Mouse (Mus musculus) inflammation-experienced regulatory T-cells, adult 6 months (primary cell): ENCODE results near the gene Cdipt. TPM values are rescaled to one million over a fixed set of nuclear protein-coding genes. Genes with fewer than 3 reads are reported as not detected.

Source experiments
- ATAC-seq: one replicate; pipeline ENCODE4 v1.8.0; 2017
- polyA plus RNA-seq, 3 experiments: library from polyadenylated mRNA; unstranded; fragments of 100-300 nt; shearing (Covaris generic); gene quantifications; one replicate each; pipeline ENCODE4 v1.2.1; 2017

Cdipt gene
- polyA plus RNA-seq, 3 experiments from 2014 or later: 104 to 127 (median 115) TPM

DNA sequence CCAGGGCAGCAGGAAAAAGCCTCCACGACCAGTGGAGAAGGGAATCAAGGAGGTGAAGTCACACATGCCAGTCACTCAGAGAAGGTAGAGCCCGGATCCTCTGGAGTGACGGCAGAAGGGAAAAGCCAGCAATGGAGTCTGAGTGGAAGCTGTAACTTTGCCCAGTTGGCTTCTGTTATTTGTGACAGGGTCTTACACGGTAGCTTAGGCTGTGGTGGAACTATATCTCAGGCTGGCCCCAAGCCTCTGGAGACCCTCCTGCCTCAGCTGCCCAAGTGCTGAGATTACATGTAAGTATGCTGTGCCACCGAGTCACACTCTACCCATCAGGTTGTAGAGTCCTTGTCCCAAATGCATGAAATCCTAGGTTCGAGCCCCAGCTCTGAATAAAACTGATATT lies 37.7 kb downstream of the Cdipt start:
- no peak for ATAC-seq

DNA sequence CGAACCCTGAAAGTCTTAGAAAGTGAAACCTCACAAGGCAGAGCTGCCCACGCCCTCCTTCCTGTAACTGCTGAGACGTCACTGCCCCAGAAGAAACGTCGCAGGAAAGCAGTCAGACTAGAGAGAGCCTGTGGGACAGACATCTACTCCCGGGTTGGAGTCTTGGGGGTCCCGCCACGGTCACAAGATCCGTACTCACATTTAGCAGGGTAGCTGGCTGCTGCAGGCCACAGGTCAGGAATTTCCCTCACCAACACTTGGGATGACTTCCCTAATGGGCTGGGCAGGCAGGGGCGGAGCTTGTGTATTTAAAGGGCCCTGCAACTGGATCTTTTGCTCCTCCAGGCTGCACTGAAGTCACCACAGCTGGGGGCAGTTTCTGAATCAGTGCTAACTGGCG lies 38.6 kb downstream of the Cdipt start, which contains the start of gene Mvp:
Mvp (minus strand) TSS at position 302 of the 400 bp plus-strand sequence.
- ATAC-seq: peak; percentile 70

DNA sequence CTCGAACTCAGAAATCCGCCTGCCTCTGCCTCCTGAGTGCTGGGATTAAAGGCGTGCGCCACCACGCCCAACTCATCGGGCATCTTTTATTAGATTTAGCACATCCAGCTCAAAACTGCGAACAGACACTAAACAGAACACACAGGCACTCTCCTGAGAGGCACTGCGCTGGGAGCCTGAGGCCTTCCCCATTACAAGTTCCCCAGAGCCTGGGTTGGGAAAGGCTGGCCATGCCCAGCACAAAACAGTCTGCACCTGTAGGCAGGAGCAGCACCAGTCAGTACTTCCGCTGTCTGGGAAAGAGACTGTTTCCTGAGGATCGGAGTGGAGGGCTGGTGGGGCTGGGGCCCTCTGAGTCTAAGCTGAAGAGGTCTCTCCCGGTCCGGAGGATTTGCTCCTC lies 39.3 kb downstream of the Cdipt start:
- ATAC-seq: no peak

DNA sequence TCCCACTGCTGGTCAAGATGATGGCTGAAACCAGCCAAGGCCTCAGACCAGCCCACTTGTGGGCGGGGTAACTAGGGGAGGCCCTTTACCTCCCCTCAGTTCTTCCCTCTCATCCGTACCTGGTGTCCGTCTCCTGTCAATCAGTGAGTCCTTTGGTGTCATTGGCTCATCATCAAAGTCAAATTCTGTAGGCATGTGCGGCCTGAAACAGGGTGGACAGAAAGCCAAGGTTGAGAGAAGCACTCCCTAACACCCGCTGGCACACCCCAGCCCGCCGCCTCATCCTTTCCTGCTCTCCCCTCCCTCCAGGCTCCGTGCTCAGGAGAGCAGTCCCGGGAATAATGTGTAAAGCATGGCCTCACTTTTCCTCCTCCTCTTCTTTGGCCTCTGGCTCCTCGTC lies 40.4 kb downstream of the Cdipt start:
- no peak for ATAC-seq

DNA sequence TGATC lies 40.6 kb downstream of the Cdipt start, which contains the start of gene Pagr1b:
Pagr1b (minus strand) TSS at position 4 of the 5 bp plus-strand sequence.
- no peak for ATAC-seq

DNA sequence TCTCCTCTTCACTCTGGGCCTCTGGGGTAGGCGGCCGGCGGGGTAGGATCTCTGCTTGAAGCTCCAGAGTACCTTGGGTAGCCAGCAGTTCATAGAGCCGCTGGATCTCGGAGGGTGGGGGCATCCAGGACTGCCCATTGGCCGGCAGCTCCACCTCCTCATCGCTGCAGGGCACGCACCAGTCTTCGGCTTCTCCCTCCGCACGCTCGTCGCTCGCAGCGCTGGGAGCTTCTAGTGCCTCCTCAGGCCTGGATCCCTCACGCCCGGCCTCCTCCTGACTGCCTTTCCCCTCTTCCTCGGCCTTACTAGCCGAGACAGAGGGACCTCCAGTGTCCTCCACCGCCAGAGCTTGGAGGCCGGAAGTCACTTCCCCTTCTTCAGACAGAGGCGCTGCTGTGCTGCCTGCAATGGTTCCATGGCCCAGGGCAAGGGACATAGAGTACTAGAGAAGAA lies 40.8 kb downstream of the Cdipt start:
- ATAC-seq: peak; percentile 60

DNA sequence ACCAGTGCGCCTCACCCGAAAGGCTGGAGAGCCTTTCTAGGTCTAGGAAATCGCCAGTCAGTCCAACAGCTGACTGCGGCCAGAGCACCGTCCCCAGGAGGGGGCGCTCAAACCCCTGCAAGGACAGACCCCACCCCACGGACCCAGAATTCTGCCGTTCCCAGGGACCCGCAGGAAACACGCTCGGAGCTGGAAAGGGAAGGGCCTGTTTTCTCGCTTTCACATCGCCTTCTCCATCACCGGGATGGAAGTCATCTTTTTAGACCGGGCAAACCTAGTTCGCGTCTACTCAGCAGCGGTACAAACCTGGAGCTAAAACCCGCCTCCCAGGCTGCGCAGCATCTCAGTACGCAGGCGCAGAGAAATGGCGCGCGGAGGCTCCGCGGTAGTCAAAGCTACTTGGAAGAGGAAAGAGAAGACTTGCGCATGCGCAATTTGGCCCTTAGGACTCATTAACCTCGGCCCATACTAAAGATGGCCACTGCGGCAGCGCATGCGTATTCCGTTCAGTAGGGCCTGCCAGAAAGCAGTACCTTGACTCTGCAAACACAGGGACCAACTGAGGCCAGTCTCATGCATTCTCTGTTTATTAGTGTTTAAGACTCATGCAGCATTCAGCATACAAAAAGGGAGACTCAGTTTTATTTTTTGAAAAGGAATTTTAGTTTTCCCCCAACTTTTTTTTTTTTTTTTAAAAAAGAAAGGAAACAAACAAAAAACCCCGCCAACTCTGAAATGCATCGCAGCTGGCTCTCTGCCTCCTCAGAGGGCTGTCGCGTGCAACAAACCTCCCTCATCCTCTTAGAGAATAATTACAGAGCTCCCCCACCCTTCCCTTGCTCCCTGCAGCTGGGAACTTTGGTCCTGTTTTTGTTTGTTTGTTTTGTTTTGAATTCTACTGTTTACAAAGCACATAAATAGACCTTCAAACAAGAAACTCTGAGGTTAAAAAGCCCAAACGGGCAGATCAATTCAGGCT lies 41.5 kb downstream of the Cdipt start, which contains the start of gene Pagr1a:
Pagr1a (minus strand) TSS at position 382 of the 979 bp plus-strand sequence.
- peak; percentile 71 for ATAC-seq

DNA sequence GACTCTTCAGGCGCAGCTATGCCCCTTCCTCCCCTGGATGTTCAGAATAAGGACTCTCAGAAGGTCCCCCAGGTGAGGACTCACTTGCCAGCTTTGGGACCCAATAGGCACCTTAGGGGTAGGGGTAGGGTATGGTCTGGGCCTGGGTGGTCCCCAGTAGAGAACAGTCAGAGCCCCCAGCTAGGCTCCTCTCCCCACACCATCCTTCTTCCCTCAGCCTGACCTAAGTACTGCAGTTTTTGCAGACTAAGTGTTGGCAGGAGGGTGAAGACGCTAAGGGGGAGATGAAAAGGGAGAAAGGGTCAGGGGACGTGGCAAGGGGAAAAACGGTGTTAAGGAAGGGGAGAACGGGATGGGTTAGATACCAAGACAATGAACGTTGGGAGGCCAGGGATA lies 42.2 kb downstream of the Cdipt start:
- no peak for ATAC-seq

DNA sequence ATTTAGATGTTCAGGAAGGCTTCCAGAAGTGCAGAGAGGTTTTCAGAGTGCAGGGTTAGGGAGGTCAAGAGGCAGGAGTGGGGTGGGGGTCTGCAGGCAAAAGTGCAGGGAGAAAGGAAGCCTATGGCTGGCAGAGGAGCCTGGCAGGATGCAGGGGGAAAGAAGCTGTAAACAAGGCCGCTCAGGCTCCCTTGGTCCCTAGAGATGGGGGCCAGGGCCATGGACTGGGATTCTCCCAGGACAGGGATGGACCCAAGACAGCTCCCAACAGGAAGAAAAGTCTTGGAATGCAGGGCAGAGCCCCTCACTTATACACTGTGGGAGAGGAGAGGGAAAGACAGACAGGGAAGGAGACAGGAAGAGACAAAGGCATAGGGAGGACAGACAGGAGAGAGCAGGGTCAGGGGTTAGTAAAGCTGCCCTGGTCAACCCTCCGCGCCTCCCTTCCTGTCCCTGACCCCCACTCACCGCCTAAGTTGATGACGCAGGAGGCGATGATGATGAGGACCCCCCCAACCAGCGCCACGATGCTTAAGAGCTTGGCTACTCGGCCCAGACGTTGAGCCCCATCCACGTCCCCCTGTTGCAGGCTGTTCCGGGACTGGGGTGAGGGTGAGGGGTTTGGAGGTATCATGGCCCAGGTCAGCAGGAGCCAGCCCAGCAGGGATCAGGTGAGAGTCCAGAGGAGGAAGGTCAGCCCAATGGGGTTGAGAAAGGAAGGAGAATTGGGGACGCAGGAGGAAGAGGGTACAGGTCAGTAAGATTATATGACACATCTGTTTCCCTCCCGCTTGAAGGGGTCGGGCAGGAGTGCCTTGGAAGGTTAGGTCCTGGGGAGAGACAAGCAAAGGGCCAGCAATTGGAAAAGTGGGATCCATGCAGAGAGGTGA lies 42.9 kb downstream of the Cdipt start:
- no peak for ATAC-seq

DNA sequence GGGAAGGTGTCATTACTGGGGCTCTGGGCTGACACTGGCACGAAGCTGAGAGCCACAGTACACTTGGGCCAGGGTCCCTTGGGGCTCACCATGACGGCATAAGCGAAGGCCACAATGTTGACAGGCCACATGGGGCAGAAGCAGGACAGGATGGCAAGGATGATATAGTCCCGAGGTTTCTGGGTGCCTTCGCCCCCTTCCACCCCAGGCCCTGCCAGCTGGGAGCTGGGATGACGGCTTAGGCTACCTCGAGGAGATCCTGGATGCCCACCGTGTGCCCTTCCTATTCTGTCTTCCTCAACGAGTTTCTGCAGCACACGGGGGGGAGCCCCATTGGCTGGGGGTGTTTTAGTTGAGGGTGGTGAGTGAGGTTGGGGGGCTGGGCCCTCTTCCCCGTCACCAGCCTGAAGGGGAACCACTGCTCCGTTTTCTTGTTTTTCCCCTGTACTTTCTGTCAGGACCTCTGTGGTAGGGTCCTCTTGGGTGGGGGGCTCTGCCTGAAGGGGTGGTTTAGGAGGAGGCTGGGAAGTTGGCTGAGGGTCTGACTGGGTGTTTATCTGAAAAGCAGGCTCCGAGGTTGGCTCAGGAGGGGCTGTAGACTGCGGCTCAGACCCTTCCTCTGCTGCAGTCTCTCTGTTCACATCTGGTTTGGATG lies 43.7 kb downstream of the Cdipt start:
- ATAC-seq: no peak

DNA sequence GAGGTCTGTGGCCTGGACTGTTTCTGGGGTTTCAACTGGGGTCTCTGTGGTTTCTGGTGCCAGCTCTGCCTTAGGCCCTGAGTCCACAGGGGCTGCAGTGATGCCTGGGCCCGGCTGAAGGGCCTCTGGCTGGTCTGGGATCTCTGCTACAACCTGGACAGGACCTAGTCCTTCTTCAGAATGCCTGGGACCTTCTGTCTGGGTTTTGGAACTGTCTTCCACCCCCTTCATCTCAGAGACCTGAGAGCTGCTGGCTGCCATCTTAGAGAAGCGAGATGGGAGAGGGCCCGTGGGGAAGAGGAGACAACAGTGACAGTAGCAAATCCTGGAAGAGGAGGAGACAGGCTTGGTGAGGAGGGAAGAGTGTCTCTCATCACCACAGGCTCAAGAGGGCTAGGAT lies 44.3 kb downstream of the Cdipt start:
- ATAC-seq: no peak

DNA sequence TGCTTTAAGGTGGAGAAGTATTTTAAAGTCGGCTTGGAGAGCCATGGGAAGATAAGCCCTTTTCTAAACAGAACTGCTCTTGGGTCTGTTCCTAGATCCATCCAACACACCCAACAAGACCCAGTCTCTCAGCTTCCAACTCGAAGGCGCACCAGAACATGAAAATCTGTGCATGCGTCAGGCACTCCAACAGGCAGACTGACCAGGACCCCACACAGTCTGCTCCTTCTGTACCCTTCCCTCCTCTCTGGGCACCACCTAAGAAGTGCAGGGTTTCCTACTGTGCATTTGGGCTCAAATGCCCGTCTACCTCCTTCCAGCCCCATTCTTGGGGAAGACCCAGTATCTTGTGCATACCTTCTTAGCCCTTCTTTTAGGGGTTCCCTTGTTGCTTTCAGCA lies 44.8 kb downstream of the Cdipt start:
- no peak for ATAC-seq

DNA sequence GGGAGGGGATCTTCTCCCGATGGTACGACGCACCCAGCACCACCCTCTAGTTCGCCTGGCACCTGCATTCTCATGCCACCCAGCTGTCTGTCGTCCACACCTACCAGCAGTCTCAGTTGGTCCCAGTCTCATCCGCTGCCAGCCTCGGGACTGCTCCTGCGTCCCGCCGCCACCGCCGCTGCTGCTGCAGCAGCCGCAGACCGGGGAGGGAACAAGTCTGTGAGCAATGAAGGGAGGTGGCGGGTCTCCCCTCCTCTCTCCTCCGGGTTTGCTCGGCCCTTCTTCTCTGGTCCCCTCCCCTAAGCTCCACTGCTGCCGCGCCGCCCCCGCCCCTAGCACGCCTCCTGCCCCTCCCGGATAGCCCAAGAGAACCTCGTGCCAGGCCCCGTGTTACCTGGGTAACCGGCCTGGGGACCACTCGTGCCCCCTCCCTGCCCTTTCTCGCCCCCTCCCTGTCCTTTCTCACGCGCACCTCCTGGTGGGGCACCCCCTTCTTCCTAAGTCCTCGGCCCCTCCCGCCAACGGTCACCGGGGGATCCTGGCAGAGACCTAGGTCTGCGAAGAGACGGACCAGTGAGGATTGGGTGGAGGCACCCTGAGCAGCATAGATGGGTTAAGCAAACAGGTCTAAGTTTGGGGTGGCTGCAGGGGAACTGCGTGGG lies 45.3 kb downstream of the Cdipt start, which contains the start of the genes Gm42742 and Prrt2:
Gm42742 (minus strand) TSS at position 197 of the 662 bp plus-strand sequence.
Prrt2 (minus strand) TSS at position 311 of the 662 bp plus-strand sequence.
- ATAC-seq: peak; percentile 30

DNA sequence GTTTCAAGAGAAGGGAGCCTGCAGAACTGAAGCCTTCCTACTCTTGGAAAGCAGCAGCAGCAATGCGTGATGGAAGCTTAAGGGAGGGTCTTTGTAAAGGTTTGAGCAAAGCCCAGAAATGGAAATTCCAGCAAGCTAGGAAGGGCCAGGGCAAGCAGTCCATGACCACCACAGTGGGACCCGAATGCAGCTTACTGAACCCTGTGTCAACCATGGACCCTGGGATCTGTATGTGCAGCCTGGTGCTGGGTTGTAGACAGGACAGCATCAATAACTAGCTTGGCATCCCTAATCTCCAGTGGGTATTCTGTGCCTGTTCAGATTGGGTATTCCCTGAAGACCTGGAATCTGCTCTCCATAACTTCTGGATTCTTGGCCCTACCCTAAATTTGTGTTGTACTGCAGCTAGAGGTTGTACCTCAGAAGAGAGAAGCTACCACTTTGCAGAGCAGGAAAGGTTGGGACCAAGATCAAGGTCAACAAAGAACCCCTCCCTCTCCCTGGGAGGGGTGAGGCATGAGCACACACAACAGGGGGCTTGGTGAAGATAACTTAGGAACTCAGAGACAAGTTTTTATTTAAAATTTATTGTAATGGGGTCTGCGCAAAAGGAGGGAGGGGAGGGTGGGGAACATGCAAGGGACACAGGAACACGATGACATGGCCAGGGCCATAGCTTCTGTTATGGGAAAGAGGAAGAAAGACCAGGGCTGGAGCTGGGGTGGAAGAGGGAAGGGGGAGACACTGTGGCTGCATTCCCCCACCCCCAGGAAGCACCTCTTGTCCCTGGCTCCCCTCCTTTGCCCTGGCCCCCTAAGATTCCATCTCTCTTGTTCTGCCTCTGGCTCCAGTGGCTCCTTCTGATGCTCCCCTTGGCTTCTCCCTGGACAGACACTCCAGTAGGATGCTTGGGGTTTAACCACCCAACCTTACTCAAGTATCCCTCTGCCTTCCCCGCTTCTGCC lies 46.1 kb downstream of the Cdipt start:
- no peak for ATAC-seq

DNA sequence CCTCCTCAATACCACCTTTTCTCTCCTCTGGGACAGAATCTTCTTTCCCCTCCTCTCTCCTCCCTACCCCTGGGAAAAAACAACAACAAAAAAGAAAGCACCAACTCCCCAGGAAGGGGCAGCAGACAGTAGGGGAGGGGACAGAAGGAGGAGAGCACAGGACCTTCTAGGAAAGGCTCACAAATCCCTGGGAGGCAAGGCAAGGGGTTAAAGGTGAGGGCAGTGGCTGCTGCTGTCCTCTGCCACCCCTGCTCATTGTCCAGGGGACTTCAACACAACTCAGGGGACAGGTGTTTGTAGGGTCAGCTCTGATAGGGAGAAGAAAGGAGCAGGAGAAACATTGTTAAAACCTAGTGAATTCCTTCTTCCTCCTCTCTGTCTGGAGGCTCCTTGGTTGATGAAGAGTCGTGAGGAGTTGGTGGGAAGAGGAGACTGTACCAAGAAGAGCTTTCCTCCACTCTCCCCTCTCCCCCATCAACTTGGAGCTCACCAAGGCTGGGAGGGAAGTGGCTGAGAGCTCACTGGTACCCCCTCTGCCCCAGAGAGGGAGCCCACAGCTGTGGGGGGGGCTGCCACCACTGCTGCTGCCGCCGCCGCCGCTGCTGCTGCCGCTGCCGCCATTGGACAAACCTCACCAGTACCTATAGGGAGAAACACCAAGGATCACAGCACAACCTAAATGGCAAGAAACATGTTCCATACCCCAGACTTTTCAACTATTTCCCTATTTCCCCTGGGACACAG lies 47.0 kb downstream of the Cdipt start:
- ATAC-seq: no peak

DNA sequence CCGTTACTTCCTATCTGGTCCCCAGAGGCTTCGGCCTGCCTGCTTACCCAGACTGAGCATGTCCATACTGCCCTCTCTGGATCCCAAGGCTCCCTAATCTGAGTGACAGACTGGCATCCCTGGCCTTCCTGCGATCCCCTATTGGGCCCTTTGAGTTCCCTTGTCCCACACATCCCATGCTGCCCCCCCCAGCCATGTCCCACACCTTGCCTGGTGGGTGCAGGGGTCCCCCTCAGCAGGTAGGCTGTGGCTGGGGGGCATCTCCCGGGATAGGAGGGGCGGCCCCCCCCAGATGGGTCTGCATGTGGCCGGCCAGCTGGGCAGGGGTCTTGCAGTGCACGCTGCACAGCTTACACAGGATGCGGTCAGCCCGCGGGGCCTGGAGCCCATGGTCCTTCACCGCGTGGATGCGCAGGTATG lies 47.6 kb downstream of the Cdipt start:
- ATAC-seq: no peak

DNA sequence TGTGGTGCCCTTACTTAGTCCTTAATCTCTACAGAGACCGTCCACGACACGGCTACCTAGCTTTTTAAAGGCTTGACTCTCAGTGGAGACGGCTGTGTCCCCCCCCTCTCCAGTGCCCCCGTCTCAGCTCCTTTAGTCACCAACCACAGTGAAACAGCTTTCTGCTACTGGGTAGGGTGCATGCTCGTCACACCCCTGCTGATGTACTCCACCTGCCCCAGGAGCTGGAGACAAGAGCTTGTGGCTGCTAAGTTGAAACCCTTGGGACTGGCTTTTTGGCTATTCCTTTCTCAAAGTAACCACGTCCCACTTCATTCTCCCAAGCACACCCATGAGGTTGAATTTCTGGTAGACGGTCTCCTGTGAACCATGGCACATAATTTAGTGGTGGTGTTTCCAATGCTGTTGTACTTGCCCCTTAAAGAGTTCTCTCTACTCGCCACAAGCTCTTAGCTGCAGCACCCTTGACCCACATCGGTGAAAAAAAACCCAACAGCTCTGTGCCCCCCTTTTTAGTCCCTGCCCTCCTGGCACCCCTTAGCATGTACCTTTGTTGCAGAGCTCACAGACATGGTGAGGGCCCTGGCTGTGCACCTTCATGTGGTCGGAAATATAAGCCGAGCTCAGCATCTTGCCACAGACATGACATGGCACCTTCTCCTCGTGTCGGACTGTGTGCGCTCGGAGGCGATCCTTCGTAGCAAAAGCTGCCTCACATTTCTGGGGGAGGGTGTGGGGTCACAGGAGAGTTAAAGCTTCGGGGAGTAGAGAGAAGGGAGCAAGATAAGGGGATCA lies 48.4 kb downstream of the Cdipt start:
- ATAC-seq: no peak

DNA sequence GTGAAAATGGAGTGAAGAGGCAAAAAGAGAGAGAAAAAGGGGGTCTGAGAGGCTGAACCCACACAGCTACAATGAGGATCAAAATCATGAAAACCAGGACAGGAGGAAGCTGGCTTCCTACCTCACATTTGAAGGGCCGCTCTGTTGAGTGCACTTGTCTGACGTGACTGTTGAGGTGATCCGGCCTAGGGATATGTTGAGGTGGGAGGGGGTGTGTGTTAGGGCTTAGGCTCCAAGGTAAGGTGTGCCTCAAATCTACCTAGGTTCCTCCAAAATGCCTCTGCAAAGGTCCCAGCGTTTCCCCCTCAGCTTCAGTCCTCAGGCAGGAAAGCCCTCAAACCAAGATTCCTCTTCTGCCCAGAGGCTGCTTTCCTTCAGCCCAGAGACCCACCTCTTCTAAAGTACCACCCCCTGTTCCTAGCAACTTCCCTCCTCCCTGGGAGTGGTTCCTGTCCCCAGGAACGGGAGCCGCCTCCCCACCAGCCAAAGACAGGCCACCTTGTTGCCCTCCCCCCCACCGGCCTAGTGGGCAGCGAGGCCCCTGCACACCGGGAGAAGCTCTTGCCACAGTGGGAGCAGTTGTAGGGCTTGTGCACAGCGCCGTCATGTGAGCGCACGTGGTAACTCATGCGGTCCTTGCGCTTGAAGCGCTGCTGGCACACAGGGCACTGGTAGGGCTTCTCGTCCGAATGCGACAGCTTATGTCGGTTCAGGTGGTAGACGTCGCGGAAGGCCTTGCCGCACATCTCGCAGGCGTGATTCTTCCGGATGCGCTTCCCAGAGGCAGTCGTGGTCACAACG lies 49.2 kb downstream of the Cdipt start:
- ATAC-seq: peak; percentile 31
